Mouse (Mus musculus): ENCODE results near the gene Eya3. TPM values are rescaled to one million over a fixed set of nuclear protein-coding genes. Genes with fewer than 3 reads are reported as not detected.
"Not testable (repeated sequence)": the region's sequence is repeated elsewhere in the genome, so short reads cannot be mapped to it uniquely, and the experiment has no call there.

Gene Eya3
- total and polyA plus RNA-seq, 2 experiments, result 6.8 to 9.2 TPM

DNA sequence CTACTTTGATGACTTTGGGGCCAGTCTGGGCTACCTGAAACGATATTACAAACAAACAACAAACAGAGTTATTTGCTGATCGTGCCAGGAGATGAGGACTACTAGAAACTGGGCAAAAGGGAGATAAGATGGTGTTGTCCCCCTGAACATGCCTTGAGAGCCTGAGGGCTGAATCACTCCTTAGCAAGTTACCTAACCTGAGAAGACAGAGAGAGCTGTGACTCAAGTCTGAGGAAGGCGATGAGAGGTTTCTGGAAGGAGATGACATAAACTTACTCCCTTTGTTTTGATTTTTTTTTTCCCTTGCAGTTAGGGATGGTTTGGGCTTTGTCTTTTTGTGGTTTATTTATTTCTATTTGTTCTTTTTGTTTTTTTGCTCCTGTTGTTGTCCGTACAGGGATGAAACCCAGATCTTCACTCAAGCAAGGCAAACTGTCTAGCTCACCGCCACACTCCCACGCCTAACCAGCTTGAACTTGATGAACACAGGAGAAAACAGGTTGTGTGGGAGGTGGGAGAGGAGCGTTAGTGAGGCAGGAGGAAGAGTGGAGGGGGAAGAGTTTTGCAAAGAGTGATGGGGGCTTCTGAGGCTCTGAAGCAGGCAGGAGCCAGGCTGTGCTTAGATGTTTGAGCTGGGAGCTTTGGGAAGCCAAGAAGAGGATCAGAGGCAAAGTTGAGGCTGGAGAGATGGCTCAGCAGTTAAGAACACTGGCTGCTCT, 119.0 kb downstream of the Eya3 start:
- no peak overlapping the region for H3K4me3 ChIP-seq (ENCODE audit: insufficient read depth, low read depth, low read length)
- DNase-seq (ENCODE audit: extremely low read depth, low read depth, low spot score), result no peak
- H3K9ac ChIP-seq (ENCODE audit: low read depth, low read length), result no peak overlapping the region
- WGBS, result 71% methylated on average over 7 of the region's 7 CpGs
- H3K4me1 ChIP-seq (ENCODE audit: control insufficient read depth, insufficient read depth, low read length), result peaks cover 6% of the 10 kb centered on the region
- H3K27me3 ChIP-seq (ENCODE audit: control insufficient read depth, insufficient read depth, low read length), result no peaks in the 10 kb centered on the region
- no peak overlapping the region for H3K27ac ChIP-seq (replicated peaks; ENCODE audit: insufficient read depth, low read depth, low read length)
- no peaks in the 10 kb centered on the region for H3K79me2 ChIP-seq (ENCODE audit: control insufficient read depth, insufficient read depth, low read length)
- TF ChIP-seq POLR2A (IDR thresholded peaks at IDR 0.05; ENCODE audit: extremely low read depth, insufficient read depth, low read length) (no peak), CTCF (IDR thresholded peaks at IDR 0.05; ENCODE audit: low read depth, low read length) (no peak)
- no peaks in the 10 kb centered on the region for H3K36me3 ChIP-seq (ENCODE audit: control insufficient read depth, insufficient read depth, low read length)

DNA sequence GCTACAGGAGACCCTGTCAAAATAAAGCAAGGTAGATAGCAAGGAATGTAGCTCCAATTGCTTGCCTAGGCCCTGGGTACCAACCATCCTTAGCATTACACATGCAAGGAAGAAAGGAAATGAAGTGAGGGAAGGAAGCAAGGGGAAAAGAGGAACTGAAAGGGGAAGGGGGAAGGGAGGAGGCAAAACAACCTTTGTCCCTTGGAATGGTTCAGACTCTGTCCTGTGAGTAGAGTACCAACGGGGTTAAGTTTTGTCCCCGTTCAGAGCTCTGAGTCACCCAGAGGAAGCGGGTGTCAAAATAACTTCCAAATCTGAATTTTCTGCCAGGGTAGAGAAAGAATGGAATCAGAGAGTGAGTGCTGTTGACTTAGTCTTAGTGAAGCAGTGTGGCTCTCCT, 121.5 kb downstream of the Eya3 start:
- Histone ChIP-seq H3K36me3 (ENCODE audit: control insufficient read depth, insufficient read depth, low read length) (no peaks in the 10 kb centered on the region), H3K27ac (replicated peaks; ENCODE audit: insufficient read depth, low read depth, low read length) (no peak overlapping the region), H3K27me3 (ENCODE audit: control insufficient read depth, insufficient read depth, low read length) (no peaks in the 10 kb centered on the region), H3K4me1 (ENCODE audit: control insufficient read depth, insufficient read depth, low read length) (peaks cover 6% of the 10 kb centered on the region), H3K4me3 (ENCODE audit: insufficient read depth, low read depth, low read length) (no peak overlapping the region), H3K79me2 (ENCODE audit: control insufficient read depth, insufficient read depth, low read length) (no peaks in the 10 kb centered on the region), H3K9ac (ENCODE audit: low read depth, low read length) (no peak overlapping the region)
- TF ChIP-seq CTCF (IDR thresholded peaks at IDR 0.05; ENCODE audit: low read depth, low read length) (no peak), POLR2A (IDR thresholded peaks at IDR 0.05; ENCODE audit: extremely low read depth, insufficient read depth, low read length) (no peak)
- 7% methylated on average over 3 of the region's 3 CpGs for WGBS
- peak; percentile 61 for DNase-seq (ENCODE audit: extremely low read depth, low read depth, low spot score)

DNA sequence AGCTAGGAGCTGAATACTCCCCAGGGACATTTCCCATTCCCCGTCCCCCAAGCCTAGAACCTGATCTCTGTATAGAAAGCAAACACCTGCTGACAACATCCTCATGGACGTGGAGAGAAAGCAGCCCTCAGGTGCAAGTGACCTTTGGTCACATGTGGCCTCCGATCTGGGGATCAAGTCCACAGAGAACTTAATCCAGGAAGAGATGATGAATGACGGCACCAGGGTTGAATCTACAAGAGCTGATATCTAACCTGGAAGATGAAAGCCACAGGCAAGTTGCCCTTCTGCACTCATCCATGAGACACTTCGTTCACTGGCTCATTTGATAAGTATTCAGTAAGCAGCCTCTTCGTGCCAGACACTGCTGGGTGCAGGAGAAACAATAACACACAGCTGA, 123.8 kb downstream of the Eya3 start:
- no peaks in the 10 kb centered on the region for H3K27me3 ChIP-seq (ENCODE audit: control insufficient read depth, insufficient read depth, low read length)
- H3K4me3 ChIP-seq (ENCODE audit: insufficient read depth, low read depth, low read length), result no peak overlapping the region
- H3K9ac ChIP-seq (ENCODE audit: low read depth, low read length), result no peak overlapping the region
- WGBS, result 63% methylated on average over 6 of the region's 6 CpGs
- DNase-seq (ENCODE audit: extremely low read depth, low read depth, low spot score), result peak; percentile 22
- H3K79me2 ChIP-seq (ENCODE audit: control insufficient read depth, insufficient read depth, low read length), result no peaks in the 10 kb centered on the region
- H3K4me1 ChIP-seq (ENCODE audit: control insufficient read depth, insufficient read depth, low read length), result peaks cover 6% of the 10 kb centered on the region
- TF ChIP-seq CTCF (IDR thresholded peaks at IDR 0.05; ENCODE audit: low read depth, low read length) (no peak), POLR2A (IDR thresholded peaks at IDR 0.05; ENCODE audit: extremely low read depth, insufficient read depth, low read length) (no peak)
- H3K36me3 ChIP-seq (ENCODE audit: control insufficient read depth, insufficient read depth, low read length), result no peaks in the 10 kb centered on the region
- no peak overlapping the region for H3K27ac ChIP-seq (replicated peaks; ENCODE audit: insufficient read depth, low read depth, low read length)

DNA sequence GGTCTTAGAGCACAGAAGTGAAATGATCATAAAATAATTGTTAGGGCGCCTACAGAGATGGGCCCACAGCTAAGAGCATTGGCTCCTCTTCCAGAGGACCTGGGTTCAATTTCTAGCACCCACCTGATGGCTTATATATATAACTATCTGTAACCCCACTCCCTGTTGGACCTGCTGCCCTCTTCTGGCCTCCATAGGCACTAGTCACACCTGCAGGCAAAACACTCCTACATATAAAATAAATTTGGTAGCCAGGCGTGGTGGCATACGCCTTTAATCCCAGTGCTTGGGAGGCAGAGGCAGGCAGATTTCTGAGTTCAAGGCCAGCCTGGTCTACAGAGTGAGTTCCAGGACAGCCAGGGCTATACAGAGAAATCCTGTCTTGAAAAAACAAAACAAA, 124.3 kb downstream of the Eya3 start:
- WGBS, result 96% methylated on average over 3 of the region's 3 CpGs

DNA sequence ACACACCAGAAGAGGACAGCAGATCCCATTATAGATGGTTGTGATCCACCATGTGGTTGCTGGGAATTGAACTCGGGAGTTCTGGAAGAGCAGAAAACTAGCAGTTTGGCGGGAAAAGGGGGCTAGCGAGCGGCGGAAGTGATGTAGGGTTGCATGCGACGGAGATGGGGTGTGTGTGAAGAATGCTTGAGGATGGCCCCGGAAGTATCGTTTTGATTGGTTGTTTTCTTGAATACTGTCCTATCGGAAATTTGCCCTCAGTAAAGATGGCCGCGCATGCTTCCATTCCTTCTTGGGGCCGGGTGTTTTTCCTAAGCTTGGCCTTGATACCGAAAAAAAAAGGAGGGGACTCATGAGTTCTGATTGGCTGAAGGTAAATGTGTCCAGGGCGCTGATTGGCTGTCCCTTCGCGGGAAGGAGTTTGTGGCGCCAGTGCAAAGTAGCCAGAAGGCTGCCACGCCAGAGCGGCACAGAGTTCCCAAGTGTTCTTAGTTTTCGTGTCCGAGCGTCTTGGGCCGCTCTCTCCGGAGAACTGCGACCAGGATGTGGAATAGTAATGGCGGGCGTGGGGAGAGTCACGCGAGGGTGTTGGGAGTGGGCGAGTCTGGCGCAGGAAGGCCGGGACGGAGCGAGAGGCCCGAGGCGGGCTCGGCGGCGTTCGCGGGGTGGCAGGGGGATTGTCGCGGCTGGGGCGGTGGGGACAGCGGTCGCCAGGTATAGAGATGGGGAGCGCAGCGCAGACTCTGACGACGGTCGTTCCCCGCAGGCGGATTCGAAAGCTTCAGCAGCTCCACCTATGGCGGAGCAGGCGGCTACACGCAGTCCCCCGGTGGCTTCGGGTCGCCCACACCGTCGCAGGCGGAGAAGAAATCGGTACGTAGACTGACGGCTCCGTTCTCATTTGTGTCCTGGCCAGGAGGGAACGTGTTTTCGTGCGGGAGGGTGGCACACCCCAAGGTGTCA, 129.4 kb downstream of the Eya3 start, which contains the start of gene Rpa2:
Rpa2 (plus strand) TSS at position 419 of the 963 bp plus-strand sequence.
- no peak for TF ChIP-seq CTCF (IDR thresholded peaks at IDR 0.05; ENCODE audit: low read depth, low read length)
- no peak for TF ChIP-seq POLR2A (IDR thresholded peaks at IDR 0.05; ENCODE audit: extremely low read depth, insufficient read depth, low read length)
- Histone ChIP-seq H3K4me3 (ENCODE audit: insufficient read depth, low read depth, low read length) (peak within 1 kb of the TSS; percentile 89), H3K79me2 (ENCODE audit: control insufficient read depth, insufficient read depth, low read length) (no peaks in the 10 kb centered on the region), H3K27me3 (ENCODE audit: control insufficient read depth, insufficient read depth, low read length) (no peaks in the 10 kb centered on the region), H3K27ac (replicated peaks; ENCODE audit: insufficient read depth, low read depth, low read length) (no peak within 1 kb of the TSS), H3K36me3 (ENCODE audit: control insufficient read depth, insufficient read depth, low read length) (peaks cover 2% of the 10 kb centered on the region; the same call in 1 of the 2 replicates), H3K9ac (ENCODE audit: low read depth, low read length) (peak within 1 kb of the TSS; percentile 80), H3K4me1 (ENCODE audit: control insufficient read depth, insufficient read depth, low read length) (0 out of 2 replicates have a peak, but pooled peaks cover 5% of the 10 kb centered on the region)
- WGBS, result under 1% methylated on average over 71 of the region's 71 CpGs
- DNase-seq (ENCODE audit: extremely low read depth, low read depth, low spot score), result peak; percentile 99

More for the DNA sequence above, 124.3 kb downstream of the Eya3 start:
- H3K27ac ChIP-seq (replicated peaks; ENCODE audit: insufficient read depth, low read depth, low read length); H3K27me3 ChIP-seq (ENCODE audit: control insufficient read depth, insufficient read depth, low read length); DNase-seq (ENCODE audit: extremely low read depth, low read depth, low spot score); H3K79me2 ChIP-seq (ENCODE audit: control insufficient read depth, insufficient read depth, low read length); H3K9ac ChIP-seq (ENCODE audit: low read depth, low read length); H3K4me1 ChIP-seq (ENCODE audit: control insufficient read depth, insufficient read depth, low read length); H3K36me3 ChIP-seq (ENCODE audit: control insufficient read depth, insufficient read depth, low read length); H3K4me3 ChIP-seq (ENCODE audit: insufficient read depth, low read depth, low read length): not testable (repeated sequence)
